Mouse (Mus musculus) heart, embryonic 10.5 days (tissue): Measurements from ENCODE around the gene Fcrls. TPM values are rescaled to one million over a fixed set of nuclear protein-coding genes. Genes with fewer than 3 reads are reported as not detected.

Experiments
- DNase-seq: peaks from one replicate; pipeline ENCODE4 v3.0.0-alpha.2; 2017; ENCODE audit warnings: low spot score
- H3K27ac ChIP-seq: fragments of 300-500 bp; sonication (generic); 2 replicates; pipeline ENCODE4 v1.5.1; 2016; ENCODE audit warnings: mild to moderate bottlenecking
- H3K27me3 ChIP-seq: fragments of 300-500 bp; sonication (generic); 2 replicates; pipeline ENCODE4 v1.6.1; 2016; ENCODE audit warnings: mild to moderate bottlenecking; ENCODE audit not compliant: poor library complexity, insufficient read depth, severe bottlenecking
- H3K36me3 ChIP-seq: fragments of 300-500 bp; sonication (generic); 2 replicates; pipeline ENCODE4 v1.6.1; 2016; ENCODE audit warnings: mild to moderate bottlenecking, moderate library complexity
- H3K4me1 ChIP-seq: fragments of 300-500 bp; sonication (generic); 2 replicates; pipeline ENCODE4 v1.6.1; 2016; ENCODE audit warnings: mild to moderate bottlenecking
- H3K4me3 ChIP-seq: fragments of 300-500 bp; sonication (generic); 2 replicates; pipeline ENCODE4 v1.5.1; 2016; ENCODE audit warnings: mild to moderate bottlenecking, moderate library complexity
- H3K9me3 ChIP-seq: fragments of 300-500 bp; sonication (generic); 2 replicates; pipeline ENCODE4 v1.6.1; 2016; ENCODE audit warnings: mild to moderate bottlenecking, moderate library complexity
- WGBS: fragments of 180-500 bp; shearing (Covaris S2); methylation state at CpG from one replicate; pipeline ENCODE4 v1.1.7; 2016; 5-methylcytosine and 5-hydroxymethylcytosine counted together
- polyA plus RNA-seq: library from polyadenylated mRNA; unstranded; fragments of >200 nt; fragmentation: Nextera tagmentation; extraction: Ambion mirVana; gene quantifications from 2 replicates; pipeline ENCODE4 v1.2.1, GENCODE M21; 2016

The Fcrls gene
- polyA plus RNA-seq, 1 experiment from 2014 or later, result 1.5 TPM

DNA sequence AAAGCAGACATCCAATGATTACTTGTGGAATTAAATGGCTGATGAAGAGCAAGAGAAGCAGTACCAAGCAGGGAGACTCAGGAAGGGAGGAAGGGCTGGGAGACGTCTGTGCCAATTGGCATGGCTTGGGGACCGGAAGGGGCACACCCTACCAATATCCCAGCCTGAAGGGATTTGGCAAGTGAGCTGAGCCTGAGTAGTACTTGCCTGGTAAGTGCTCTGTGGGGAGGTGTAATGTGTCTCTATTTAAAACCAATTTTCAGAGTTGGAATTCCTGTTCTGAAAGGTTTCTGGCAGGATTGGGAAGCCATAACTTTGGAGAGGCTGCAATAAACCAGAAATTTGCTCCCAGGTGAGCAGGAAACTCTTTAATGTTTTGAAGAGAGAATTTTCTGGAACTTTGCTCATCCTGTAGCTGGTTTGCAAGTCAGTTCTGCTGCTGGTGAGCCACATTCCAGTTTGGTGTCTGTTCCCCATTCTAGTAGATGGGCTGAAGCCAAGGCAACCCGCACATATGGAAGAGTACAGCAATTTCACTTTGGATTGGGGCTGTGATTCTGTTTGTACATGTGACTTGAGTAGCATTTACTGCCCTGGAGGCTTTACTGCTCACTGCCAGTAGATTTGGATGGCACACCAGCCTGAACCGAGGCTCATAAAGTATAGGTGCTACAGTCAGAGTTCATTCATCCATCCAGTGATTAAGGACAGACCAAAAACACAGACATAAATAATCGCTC lies 57.0 kb downstream of the Fcrls start:
- 82% methylated on average over 5 of the region's 5 CpGs for WGBS
- H3K9me3 ChIP-seq, result no peaks in the 10 kb centered on the region
- no peaks in the 10 kb centered on the region for H3K36me3 ChIP-seq
- H3K27ac ChIP-seq, result no peak overlapping the region
- 0 out of 2 replicates have a peak, but pooled peaks cover 3% of the 10 kb centered on the region for H3K4me1 ChIP-seq
- no peak overlapping the region for H3K4me3 ChIP-seq
- DNase-seq, result no peak
- H3K27me3 ChIP-seq, result no peaks in the 10 kb centered on the region

Other genes with a start within 250 kb of the Fcrls start
- gene Kirrel, start 89.0 kb downstream of the Fcrls start, polyA plus RNA-seq, result 17.9 and 27.9 TPM in 2 replicates
- gene Cd5l, start 94.1 kb upstream of the Fcrls start, polyA plus RNA-seq, result not detected in 2 replicates
- not detected in 2 replicates for gene Fcrl1, start 112.6 kb upstream of the Fcrls start, polyA plus RNA-seq
- gene Fcrl5, start 172.0 kb upstream of the Fcrls start, polyA plus RNA-seq, result not detected in 2 replicates